Mouse (Mus musculus) ES-E14 (cell line): Measurements from ENCODE around the gene Selenbp1.

Source experiments
- CHD2 ChIP-seq: IDR thresholded peaks from 2 replicates; pipeline ENCODE4 v1.6.1; 2014; ENCODE audit warnings: mild to moderate bottlenecking, low read depth, low read length, inconsistent platforms
- MAFK ChIP-seq: IDR thresholded peaks from 2 replicates; pipeline ENCODE4 v1.6.1; 2014; ENCODE audit warnings: mild to moderate bottlenecking, low read depth, low read length, inconsistent platforms; ENCODE audit not compliant: insufficient read depth
- ZC3H11A ChIP-seq: IDR thresholded peaks from 2 replicates; pipeline ENCODE4 v1.6.1; 2012; ENCODE audit warnings: low read depth, mild to moderate bottlenecking, inconsistent platforms, low read length, borderline replicate concordance

DNA sequence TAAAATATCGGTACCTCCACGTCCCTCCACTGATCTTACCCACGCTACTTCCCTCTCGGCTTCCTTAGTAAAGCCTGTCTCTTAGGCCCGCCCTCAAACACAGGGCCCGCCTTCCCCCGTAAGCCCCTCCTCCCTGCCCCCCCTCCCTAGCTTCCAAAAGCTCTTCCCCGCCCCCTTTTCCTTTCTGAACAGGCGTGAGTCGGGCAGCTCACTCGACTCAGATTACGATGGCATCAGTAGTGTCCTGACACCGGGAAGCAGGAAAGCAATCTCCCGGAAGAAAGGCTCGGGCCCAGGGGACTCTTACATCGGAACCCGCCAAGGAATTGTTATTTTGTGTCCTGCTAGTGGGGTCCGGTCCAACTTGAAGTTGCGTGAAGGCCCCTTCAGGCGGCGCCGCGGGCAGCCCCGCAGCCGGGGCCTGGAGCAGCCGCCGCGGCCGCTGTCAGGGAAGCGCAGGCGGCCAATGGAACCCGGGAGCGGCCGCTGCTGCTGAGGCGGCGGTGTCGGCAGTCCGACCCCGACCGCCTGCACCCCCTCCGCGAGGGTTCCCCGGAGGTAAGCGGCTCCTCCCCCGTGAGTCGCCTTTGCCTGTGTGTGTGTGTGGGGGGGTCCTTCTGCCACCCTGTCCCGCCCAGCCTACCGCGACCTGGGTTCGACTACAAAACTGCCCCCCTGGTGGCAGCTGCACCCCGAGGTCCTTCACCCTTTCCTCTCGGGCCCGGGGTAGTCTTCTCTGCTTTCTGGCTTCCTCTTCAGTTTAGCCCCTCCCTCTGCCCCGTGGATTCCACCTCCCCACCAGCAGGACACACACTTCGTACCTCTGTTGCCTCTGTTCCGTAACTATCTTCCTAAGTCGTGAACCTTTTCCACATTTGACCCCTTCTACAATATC, 41.9 kb downstream of the Selenbp1 start, which contains the start of gene Pi4kb:
- TF ChIP-seq CHD2, result no peak
- no peak for TF ChIP-seq ZC3H11A
- TF ChIP-seq MAFK, result no peak
